Mouse (Mus musculus) left cerebral cortex, postnatal 14 days (tissue): Measurements from ENCODE around the gene Tedc1. TPM values are rescaled to one million over a fixed set of nuclear protein-coding genes. Genes with fewer than 3 reads are reported as not detected.

Experiments
- DNase-seq, 2 experiments: peaks; one replicate each; pipeline ENCODE4 v3.0.0; 2021 to 2022; ENCODE audit warnings: low spot score in 2 of 2, mixed read lengths in 1 of 2
- intact Hi-C: fragments of 180-260 bp; cut with DNase I; formaldehyde crosslinking; loops from one replicate; pipeline ENCODE4 v1.15.1; 2025
- long read RNA-seq, 2 experiments: library from polyadenylated mRNA; stranded (forward); transcript quantifications; one replicate each; pipeline ENCODE4 v2.0.0; 2021
- total RNA-seq, 2 experiments: library from RNA; stranded (reverse); gene quantifications; 2 replicates each; pipeline ENCODE4 v1.2.3; 2021

The Tedc1 gene
- 1 to 10 TPM; 1.7 to 1.8 TPM for total RNA-seq
- long read RNA-seq, experiment 1, partial matches to known transcripts: 0 of 1 reads
- long read RNA-seq, experiment 1, other reads (novel, unspliced or antisense): 1 of 1 reads
- long read RNA-seq, experiment 2, partial matches to known transcripts: 1 of 1 reads
- long read RNA-seq, experiment 2, other reads (novel, unspliced or antisense): 0 of 1 reads

GRCm38 (mm10) chr12:113155887-113156539 lies at the start of gene Tedc1:
Gene Tedc1 (plus strand): TSS chr12:113156421.
- peak; percentile 99 for DNase-seq
- intact Hi-C loops: no loop called here

GRCm38 (mm10) chr12:113107431-113108124 lies 48.6 kb upstream of the Tedc1 start:
- no peak for DNase-seq
- intact Hi-C loops: no loop called here

GRCm38 (mm10) chr12:113108528-113109283 lies 47.5 kb upstream of the Tedc1 start:
- no peak for DNase-seq
- intact Hi-C loops: no loop called here

- intact Hi-C loops: no loop called here
- DNase-seq: no peak
Measured at GRCm38 (mm10) chr12:113109801-113110200, 46.4 kb upstream of the Tedc1 start.

- intact Hi-C loops: no loop called here
- DNase-seq: no peak
Measured at GRCm38 (mm10) chr12:113114141-113114540, 42.1 kb upstream of the Tedc1 start.

- intact Hi-C loops: no loop called here
- no peak for DNase-seq
Measured at GRCm38 (mm10) chr12:113114856-113115538, 41.2 kb upstream of the Tedc1 start.

GRCm38 (mm10) chr12:113119516-113120410 lies 36.5 kb upstream of the Tedc1 start:
- intact Hi-C loops: no loop called here
- peak; percentile 82 to 85 for DNase-seq

GRCm38 (mm10) chr12:113124726-113125125 lies 31.5 kb upstream of the Tedc1 start:
- intact Hi-C loops: no loop called here
- no peak for DNase-seq

GRCm38 (mm10) chr12:113130732-113131131 lies 25.5 kb upstream of the Tedc1 start:
- intact Hi-C loops: no loop called here
- no peak for DNase-seq

- no peak for DNase-seq
- intact Hi-C loops: no loop called here
Measured at GRCm38 (mm10) chr12:113131601-113132000, 24.6 kb upstream of the Tedc1 start.

- DNase-seq: no peak
Measured at GRCm38 (mm10) chr12:113132567-113132966, 23.7 kb upstream of the Tedc1 start.

GRCm38 (mm10) chr12:113133260-113133659 lies 23.0 kb upstream of the Tedc1 start:
- intact Hi-C loops: no loop called here
- DNase-seq: no peak

More at GRCm38 (mm10) chr12:113132567-113132966, 23.7 kb upstream of the Tedc1 start:
- intact Hi-C loops: no loop called here

GRCm38 (mm10) chr12:113133861-113134403 lies 22.3 kb upstream of the Tedc1 start:
- intact Hi-C loops: no loop called here
- no peak for DNase-seq

GRCm38 (mm10) chr12:113134502-113134901 lies 21.7 kb upstream of the Tedc1 start:
- no peak for DNase-seq
- intact Hi-C loops: no loop called here

- DNase-seq: no peak
- intact Hi-C loops: no loop called here
Measured at GRCm38 (mm10) chr12:113135401-113135800, 20.8 kb upstream of the Tedc1 start.

- intact Hi-C loops: no loop called here
Measured at GRCm38 (mm10) chr12:113136492-113137020, 19.7 kb upstream of the Tedc1 start.

GRCm38 (mm10) chr12:113137260-113138213 lies 18.7 kb upstream of the Tedc1 start:
- intact Hi-C loops: no loop called here

More at GRCm38 (mm10) chr12:113136492-113137020, 19.7 kb upstream of the Tedc1 start:
- DNase-seq: no peak

More at GRCm38 (mm10) chr12:113137260-113138213, 18.7 kb upstream of the Tedc1 start:
- no peak for DNase-seq
